8 mouse cellular contexts compared by ENCODE assay signal in genomic region chr12:83713749-83714148, GRCm38 (mm10). TPM values are rescaled to one million over a fixed set of nuclear protein-coding genes. Genes with fewer than 3 reads are reported as not detected.
A peak's percentile ranks its signal among the peaks of the same experiment; 100 is the strongest.
DNase-seq lines count a peak whose midpoint lies in the region; ATAC-seq and TF ChIP-seq lines count a peak whose summit lies in the region.

No protein-coding gene starts in this region.

- H3K36me3 ChIP-seq in kidney, adult 2 months (ENCODE audit: control insufficient read depth, insufficient read depth, low read length): peaks cover 3% of the 10 kb centered on the region; the same call in 1 of the 2 replicates
- peaks cover 43 to 86% of the 10 kb centered on the region in 2 experiments for H3K36me3 ChIP-seq in CH12.LX (replicated peaks in 1 of 2; ENCODE audit: control insufficient read depth in 1 of 2, insufficient read depth in 1 of 2, low read length in 1 of 2)
- H3K36me3 ChIP-seq in stomach, postnatal 0 days (ENCODE audit: control insufficient read depth, insufficient read depth, low read length): peaks cover 10% of the 10 kb centered on the region

- DNase-seq in kidney, adult 2 months: peak; percentile 73
- DNase-seq in kidney, adult 18-20 months: no peak
- DNase-seq in 416B (ENCODE audit: low read depth) (peak; percentile 80), CH12.LX (ENCODE audit: extremely low read depth) (peak; percentile 65)
- peak; percentile 35 for DNase-seq in cerebellum, adult 9-11 months
- DNase-seq in layer of hippocampus, adult 9-10 months (ENCODE audit: low spot score): peak; percentile 74
- DNase-seq in stomach, postnatal 0 days (ENCODE audit: low spot score): no peak
- no peak for DNase-seq in spleen, postnatal 4 days (ENCODE audit: low spot score in 2 of 2)

- ATAC-seq in stomach, postnatal 0 days (ENCODE audit: low FRiP score, low TSS enrichment): 0 out of 2 replicates have a peak, but pooled peaks have one; percentile 21

- H3K4me3 ChIP-seq in kidney, adult 2 months (ENCODE audit: insufficient read depth, low read depth, low read length): no peak overlapping the region
- H3K4me3 ChIP-seq in CH12.LX (replicated peaks in 1 of 3; ENCODE audit: low read depth in 2 of 3, low read length in 2 of 3, poor library complexity in 1 of 3): no peak overlapping the region
- no peak overlapping the region for H3K4me3 ChIP-seq in stomach, postnatal 0 days (ENCODE audit: low read depth, low read length)

- H3K27me3 ChIP-seq in kidney, adult 2 months (replicated peaks; ENCODE audit: control insufficient read depth, insufficient read depth, low read length): no peaks in the 10 kb centered on the region
- H3K27me3 ChIP-seq in CH12.LX (replicated peaks): no peaks in the 10 kb centered on the region
- no peaks in the 10 kb centered on the region for H3K27me3 ChIP-seq in stomach, postnatal 0 days (ENCODE audit: control insufficient read depth, insufficient read depth, low read length)

- no peaks in the 10 kb centered on the region for H3K4me1 ChIP-seq in kidney, adult 2 months (ENCODE audit: control insufficient read depth, insufficient read depth, low read length)
- H3K4me1 ChIP-seq in CH12.LX (ENCODE audit: control insufficient read depth in 1 of 2, insufficient read depth in 2 of 2): no peaks in the 10 kb centered on the region
- H3K4me1 ChIP-seq in stomach, postnatal 0 days (replicated peaks; ENCODE audit: control insufficient read depth, insufficient read depth): no peaks in the 10 kb centered on the region

- dilution Hi-C loops in CH12.LX (cut with MboI; ENCODE audit: extremely low pct_ligation_motif_present, extremely low pct_unique_long_range_greater_than_20kb, low sequenced_read_pairs): no loop called here

- peak; percentile 34; the same call in 1 of the 2 replicates for TF ChIP-seq CTCF in kidney, adult 2 months (conservative IDR thresholded peaks at IDR 0.05; ENCODE audit: insufficient read depth, insufficient read length, low read depth, low read length)
- TF ChIP-seq CTCF in CH12.LX (conservative IDR thresholded peaks at IDR 0.05 in 1 of 2, IDR thresholded peaks at IDR 0.05 in 1 of 2; ENCODE audit: low read depth in 2 of 2, low read length in 2 of 2): peak; percentile 30 to 89; a peak in 2 of 4 replicates
- peak; percentile 87 for TF ChIP-seq CTCF in stomach, postnatal 0 days (IDR thresholded peaks at IDR 0.05; ENCODE audit: low read depth)

- TF ChIP-seq POLR2A in kidney, adult 2 months (IDR thresholded peaks at IDR 0.05; ENCODE audit: low read depth, low read length): no peak
- TF ChIP-seq POLR2A in CH12.LX (IDR thresholded peaks at IDR 0.05; ENCODE audit: low read depth, low read length): no peak

- H3K27ac ChIP-seq in kidney, adult 2 months (ENCODE audit: insufficient read depth, low read depth, low read length): no peak overlapping the region
- H3K27ac ChIP-seq in CH12.LX (ENCODE audit: insufficient read depth, low read depth): no peak overlapping the region
- H3K27ac ChIP-seq in stomach, postnatal 0 days (replicated peaks): no peak overlapping the region

- no peak for TF ChIP-seq EP300 in CH12.LX (IDR thresholded peaks at IDR 0.05; ENCODE audit: low read length)
- TF ChIP-seq EP300 in stomach, postnatal 0 days (optimal IDR thresholded peaks at IDR 0.05): no peak

- WGBS in kidney, adult 2 months: 40% methylated on average over 2 of the region's 2 CpGs
- 39% methylated on average over 2 of the region's 2 CpGs for WGBS in stomach, postnatal 0 days

- H3K4me2 ChIP-seq in CH12.LX (ENCODE audit: insufficient read depth, low read depth, poor library complexity, severe bottlenecking): no peak overlapping the region
- no peak overlapping the region for H3K4me2 ChIP-seq in stomach, postnatal 0 days (replicated peaks; ENCODE audit: low read depth)

- in situ Hi-C loops in CH12.LX (cut with MboI; ENCODE audit: low pct_ligation_motif_present, low pct_unique_long_range_greater_than_20kb, low sequenced_read_pairs): loop anchor here (5.0 to 10.0 kb wide), 2 partner anchors 54 to 231 kb away; no protein-coding TSS in a partner anchor

- no peak overlapping the region for H3K9ac ChIP-seq in CH12.LX (ENCODE audit: insufficient read depth, low read depth)
- H3K9ac ChIP-seq in stomach, postnatal 0 days (ENCODE audit: low read length): no peak overlapping the region

- H3K79me2 ChIP-seq in CH12.LX (replicated peaks; ENCODE audit: control insufficient read depth, extremely low read depth, insufficient read depth, poor library complexity, severe bottlenecking): no peaks in the 10 kb centered on the region

- H3K9me3 ChIP-seq in CH12.LX (replicated peaks; ENCODE audit: low read length): no peaks in the 10 kb centered on the region
- H3K9me3 ChIP-seq in stomach, postnatal 0 days (ENCODE audit: control insufficient read depth, low read length): no peaks in the 10 kb centered on the region

- TF ChIP-seq RAD21 in CH12.LX (IDR thresholded peaks at IDR 0.05; ENCODE audit: low read depth, low read length): peak; percentile 85

TF ChIP-seq in CH12.LX, 34 proteins besides CTCF, POLR2A, EP300 and RAD21:
- no peak for TF ChIP-seq ZMIZ1 (IDR thresholded peaks at IDR 0.05; ENCODE audit: low read depth, low read length)
- 0 out of 2 replicates have a peak, but pooled peaks have one; percentile 33 for TF ChIP-seq JUND (conservative IDR thresholded peaks at IDR 0.05; ENCODE audit: low read depth, low read length)
- TF ChIP-seq ZC3H11A (IDR thresholded peaks at IDR 0.05; ENCODE audit: low read depth, low read length): peak; percentile 6; the same call in 1 of the 2 replicates
- peak; percentile 83 for TF ChIP-seq SMC3 (IDR thresholded peaks at IDR 0.05; ENCODE audit: low read depth, low read length)

RNA-seq across cellular contexts. Expression of gene Psen1, which starts 25.8 kb away (rescaled TPM):
- 32.7 and 39.0 TPM in 2 replicates for polyA plus RNA-seq in kidney, adult 2 months (2012; rRNA removed)
- total RNA-seq in CH12.LX (2012; rRNA removed) (45.8 and 46.9 TPM in 2 replicates), CH12.LX (2014; rRNA removed) (26.4 and 28.4 TPM in 2 replicates)
- 57.6 and 61.1 TPM in 2 replicates for polyA plus RNA-seq in CH12.LX (2012; ENCODE audit: insufficient read length, low read depth)
- 64.7 and 67.2 TPM in 2 replicates for polyA plus RNA-seq in stomach, postnatal 0 days (2015; fragmentation: Nextera tagmentation; extraction: Ambion mirVana)

RNA-seq across cellular contexts. Expression of gene Papln, which starts 49.7 kb away (rescaled TPM):
- polyA plus RNA-seq in kidney, adult 2 months (2012; rRNA removed): 2.4 and 3.0 TPM in 2 replicates
- total RNA-seq in CH12.LX (2012; rRNA removed) (0.17 and 0.51 TPM in 2 replicates), CH12.LX (2014; rRNA removed) (not detected in 2 replicates)
- polyA plus RNA-seq in CH12.LX (2012; ENCODE audit: insufficient read length, low read depth): 0.07 and 0.09 TPM in 2 replicates
- polyA plus RNA-seq in stomach, postnatal 0 days (2015; fragmentation: Nextera tagmentation; extraction: Ambion mirVana): 2.1 and 2.5 TPM in 2 replicates

Comparison
In these comparisons a context has a peak if more than half of its experiments do, and no peak if none do; other contexts are left out.
1. DNase-seq: peak in kidney, adult 2 months (single experiment), 416B (single experiment), CH12.LX (single experiment), cerebellum, adult 9-11 months (single experiment) and layer of hippocampus, adult 9-10 months (single experiment); none in kidney, adult 18-20 months (single experiment), stomach, postnatal 0 days (single experiment) and spleen, postnatal 4 days (0 of 2).
2. CTCF ChIP-seq: peak in every context shown above with its lines; median percentile 87 in stomach, postnatal 0 days; 60 in CH12.LX; 34 in kidney, adult 2 months.